Comparison of ENCODE assay signal across 8 mouse cellular contexts in genomic region chr6:147664339-147664738, GRCm38 (mm10).
DNase-seq lines count a peak whose midpoint lies in the region; ATAC-seq and TF ChIP-seq lines count a peak whose summit lies in the region.

No protein-coding gene starts in this region.

- peak; percentile 10 for DNase-seq in cerebellum, adult 11 months
- peak; percentile 35 for DNase-seq in liver, adult 2 months (ENCODE audit: extremely low read depth, low read depth, low spot score)
- peak; percentile 75 for DNase-seq in adrenal gland, postnatal 10 days
- DNase-seq in embryonic facial prominence, embryonic 11.5 days (ENCODE audit: low spot score): peak; percentile 68
- peak; percentile 65 for DNase-seq in left cerebral cortex, postnatal 4 days
- DNase-seq in retina, postnatal 7 days (ENCODE audit: low read depth, low spot score): peak; percentile 13

- no peak for TF ChIP-seq POLR2A in liver, adult 2 months (IDR thresholded peaks at IDR 0.05; ENCODE audit: extremely low read depth, insufficient read depth, low read length)

- no peak overlapping the region for H3K9ac ChIP-seq in liver, adult 2 months (ENCODE audit: low read depth, low read length)
- H3K9ac ChIP-seq in liver, embryonic 12.5 days: no peak overlapping the region
- no peak overlapping the region for H3K9ac ChIP-seq in embryonic facial prominence, embryonic 11.5 days (replicated peaks; ENCODE audit: low read length)

- no peak overlapping the region for H3K27ac ChIP-seq in liver, adult 2 months (replicated peaks; ENCODE audit: insufficient read depth, low read depth, low read length)
- no peak overlapping the region for H3K27ac ChIP-seq in liver, embryonic 12.5 days
- H3K27ac ChIP-seq in embryonic facial prominence, embryonic 11.5 days (replicated peaks; ENCODE audit: low read depth, low read length): no peak overlapping the region

- TF ChIP-seq CTCF in liver, adult 2 months (IDR thresholded peaks at IDR 0.05; ENCODE audit: low read depth, low read length): peak; percentile 31; the same call in 1 of the 2 replicates

- no peaks in the 10 kb centered on the region for H3K36me3 ChIP-seq in liver, adult 2 months (ENCODE audit: control insufficient read depth, insufficient read depth, low read length)
- no peaks in the 10 kb centered on the region for H3K36me3 ChIP-seq in liver, embryonic 12.5 days
- no peaks in the 10 kb centered on the region for H3K36me3 ChIP-seq in embryonic facial prominence, embryonic 11.5 days (replicated peaks; ENCODE audit: control insufficient read depth, insufficient read depth, low read depth, low read length)

- no peaks in the 10 kb centered on the region for H3K79me2 ChIP-seq in liver, adult 2 months (ENCODE audit: control insufficient read depth, insufficient read depth, low read length)

- H3K4me2 ChIP-seq in liver, embryonic 12.5 days: no peak overlapping the region
- H3K4me2 ChIP-seq in embryonic facial prominence, embryonic 11.5 days (ENCODE audit: low read depth, low read length): no peak overlapping the region

- no peaks in the 10 kb centered on the region for H3K4me1 ChIP-seq in liver, adult 2 months (ENCODE audit: control insufficient read depth, insufficient read depth, low read length)
- H3K4me1 ChIP-seq in liver, embryonic 12.5 days: no peaks in the 10 kb centered on the region
- H3K4me1 ChIP-seq in embryonic facial prominence, embryonic 11.5 days (ENCODE audit: control insufficient read depth, insufficient read depth, low read length): no peaks in the 10 kb centered on the region

- 43% methylated on average over 3 of the region's 3 CpGs for WGBS in liver, adult 2 months
- 28% methylated on average over 3 of the region's 3 CpGs for WGBS in liver, embryonic 12.5 days (ENCODE audit: insufficient replicate concordance)
- 50% methylated on average over 3 of the region's 3 CpGs for WGBS in embryonic facial prominence, embryonic 11.5 days

- intact Hi-C loops in left cerebral cortex, postnatal 4 days (cut with DNase I): no loop called here

- no peak for ATAC-seq in cerebellum, adult (ENCODE audit: insufficient number of reproducible peaks, low FRiP score, low TSS enrichment)
- ATAC-seq in liver, embryonic 12.5 days: no peak
- no peak for ATAC-seq in embryonic facial prominence, embryonic 11.5 days (replicated peaks; ENCODE audit: insufficient number of reproducible peaks, low FRiP score, low TSS enrichment, low read depth)

- H3K9me3 ChIP-seq in liver, embryonic 12.5 days (replicated peaks): no peaks in the 10 kb centered on the region
- no peaks in the 10 kb centered on the region for H3K9me3 ChIP-seq in embryonic facial prominence, embryonic 11.5 days (replicated peaks; ENCODE audit: control insufficient read depth, low read length)

- no peak overlapping the region for H3K4me3 ChIP-seq in liver, adult 2 months (ENCODE audit: insufficient read depth, low read depth, low read length)
- H3K4me3 ChIP-seq in liver, embryonic 12.5 days: no peak overlapping the region
- H3K4me3 ChIP-seq in embryonic facial prominence, embryonic 11.5 days (ENCODE audit: low read depth, low read length): no peak overlapping the region

- no peaks in the 10 kb centered on the region for H3K27me3 ChIP-seq in liver, adult 2 months (ENCODE audit: control insufficient read depth, insufficient read depth, low read length)
- no peaks in the 10 kb centered on the region for H3K27me3 ChIP-seq in liver, embryonic 12.5 days (replicated peaks)
- H3K27me3 ChIP-seq in embryonic facial prominence, embryonic 11.5 days (ENCODE audit: control insufficient read depth, insufficient read depth, low read length): no peaks in the 10 kb centered on the region

Comparison
In these comparisons a context has a peak if more than half of its experiments do, and no peak if none do; other contexts are left out.
1. DNase-seq: peak in every context shown above with its lines; median percentile 75 in adrenal gland, postnatal 10 days; 68 in embryonic facial prominence, embryonic 11.5 days; 65 in left cerebral cortex, postnatal 4 days; 35 in liver, adult 2 months; 13 in retina, postnatal 7 days; 10 in cerebellum, adult 11 months.